Mouse (Mus musculus): ENCODE measurements around the gene Zfp800. TPM values are rescaled to one million over a fixed set of nuclear protein-coding genes. Genes with fewer than 3 reads are reported as not detected.
A peak's percentile ranks its signal among the peaks of the same experiment; 100 is the strongest.

Zfp800 gene
- total RNA-seq, 1 experiment: 7.8 TPM

DNA sequence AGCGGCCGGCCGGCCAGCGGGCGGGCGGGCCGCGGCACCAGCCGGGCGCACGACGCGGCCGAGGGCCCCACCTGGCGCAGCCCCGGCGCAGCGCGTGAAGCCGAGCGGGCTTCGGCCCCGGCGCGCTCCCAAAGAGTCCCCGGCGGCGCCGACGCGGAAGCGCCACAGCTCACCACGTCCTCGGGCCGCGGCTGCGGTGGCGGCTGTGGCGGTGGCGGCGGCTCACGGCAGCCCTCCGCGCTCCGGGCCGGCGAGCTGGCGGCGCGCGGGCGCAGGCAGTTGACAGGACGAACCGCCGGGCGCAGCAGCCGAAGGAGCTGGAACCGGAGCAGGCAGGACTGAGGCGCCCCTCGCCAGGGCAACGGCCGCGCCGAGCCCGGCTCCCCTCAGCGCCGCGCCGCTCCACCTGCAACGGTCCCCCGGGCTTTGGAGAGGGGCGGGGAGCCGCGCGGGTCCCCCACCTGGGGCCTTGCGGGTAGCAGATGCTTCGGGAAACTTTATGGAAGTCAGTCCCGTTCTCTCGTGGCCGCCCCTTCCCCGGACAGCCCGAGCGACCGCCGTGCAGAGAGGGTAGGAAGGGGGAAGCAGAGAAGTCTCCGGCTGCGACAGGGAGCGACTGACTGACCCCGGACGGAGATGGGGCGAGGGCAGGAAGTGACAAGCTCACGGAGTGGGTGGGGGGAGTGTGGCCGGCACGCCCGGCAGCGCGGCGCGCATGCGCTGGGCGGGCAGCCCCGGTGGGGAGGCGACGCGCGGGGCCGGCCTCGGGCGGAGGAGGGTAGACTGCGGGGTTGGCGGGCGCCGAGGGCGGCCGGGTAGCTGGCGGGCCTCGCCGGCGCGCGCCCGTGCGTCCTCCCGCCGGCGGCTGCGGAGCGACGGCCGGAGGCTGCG lies 136.3 kb downstream of the Zfp800 start:
- Histone ChIP-seq H3K36me3 (ENCODE audit: control insufficient read depth, insufficient read depth, low read length, poor library complexity, severe bottlenecking) (no peaks in the 10 kb centered on the region), H3K4me1 (ENCODE audit: control insufficient read depth in 2 of 2, insufficient read depth in 2 of 2, low read length in 2 of 2, poor library complexity in 1 of 2) (no peaks in the 10 kb centered on the region), H3K4me3 (ENCODE audit: insufficient read depth in 1 of 2, low read depth in 1 of 2, low read length in 2 of 2, poor library complexity in 1 of 2, severe bottlenecking in 1 of 2) (peak overlapping the region; percentile 81 to 94), H3K9ac (ENCODE audit: insufficient read depth, low read depth, low read length, poor library complexity, severe bottlenecking) (peak overlapping the region; percentile 75), H3K9me3 (ENCODE audit: control insufficient read depth, insufficient read depth, low read depth, low read length) (no peaks in the 10 kb centered on the region), H3K27ac (ENCODE audit: insufficient read depth, low read depth, low read length, poor library complexity, severe bottlenecking) (no peak overlapping the region)
- in situ Hi-C loops (cut with MboI; ENCODE audit: low sequenced_read_pairs in 2 of 2, unreplicated experiment in 2 of 2): no loop called here
- TF ChIP-seq MAFK (IDR thresholded peaks at IDR 0.05; ENCODE audit: insufficient read depth, low read depth, low read length): no peak
- TF ChIP-seq ZC3H11A (IDR thresholded peaks at IDR 0.05; ENCODE audit: borderline replicate concordance, low read depth, low read length): no peak
- TF ChIP-seq ZNF384 (IDR thresholded peaks at IDR 0.05; ENCODE audit: low read depth, low read length): no peak
- TF ChIP-seq HCFC1 (IDR thresholded peaks at IDR 0.05; ENCODE audit: borderline replicate concordance, insufficient read depth, low read length): 0 out of 2 replicates have a peak, but pooled peaks have one; percentile 16
- DNase-seq (ENCODE audit: low read depth, low spot score): peak; percentile 65

DNA sequence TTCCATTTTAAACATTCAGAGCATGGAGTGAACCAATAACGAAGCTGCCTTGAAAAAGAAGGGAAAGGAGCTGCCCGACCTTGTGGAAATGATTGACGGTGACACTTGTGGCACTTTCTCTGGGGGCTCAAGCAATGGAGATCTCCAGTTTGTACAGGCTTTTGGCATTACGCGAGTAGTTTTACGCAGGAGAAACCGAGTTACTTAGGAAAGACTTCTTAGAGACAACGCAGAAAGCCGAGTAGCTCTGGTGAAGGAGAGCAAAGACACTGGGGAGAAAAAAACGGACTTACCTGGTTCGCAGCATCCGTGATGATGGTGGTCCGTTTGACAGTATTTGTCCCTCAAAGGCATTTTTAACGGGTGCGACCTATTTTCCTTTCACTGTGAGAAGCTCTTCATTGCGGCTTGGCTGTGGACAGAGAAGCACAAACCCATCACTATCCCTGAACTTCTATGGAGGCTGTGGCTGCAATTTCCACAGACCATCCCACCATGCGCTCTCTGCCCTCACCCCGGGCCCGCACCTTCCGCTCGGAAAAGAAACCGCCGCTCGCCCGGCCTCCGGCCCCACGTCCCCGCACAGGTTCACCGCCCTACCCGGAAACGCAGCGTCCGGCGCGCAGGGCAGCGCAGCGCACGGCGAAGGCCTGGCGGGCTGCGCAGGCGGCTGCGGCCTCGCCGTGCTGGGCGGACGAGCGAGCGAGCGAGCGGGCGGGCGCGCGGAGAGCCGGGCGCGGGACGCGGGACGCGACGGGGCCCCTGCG lies 137.2 kb downstream of the Zfp800 start:
- in situ Hi-C loops (cut with MboI; ENCODE audit: low sequenced_read_pairs in 2 of 2, unreplicated experiment in 2 of 2): no loop called here
- peak overlapping the region; percentile 61 to 81 for H3K4me3 ChIP-seq (ENCODE audit: insufficient read depth in 1 of 2, low read depth in 1 of 2, low read length in 2 of 2, poor library complexity in 1 of 2, severe bottlenecking in 1 of 2)
- no peaks in the 10 kb centered on the region for H3K36me3 ChIP-seq (ENCODE audit: control insufficient read depth, insufficient read depth, low read length, poor library complexity, severe bottlenecking)
- H3K27ac ChIP-seq (ENCODE audit: insufficient read depth, low read depth, low read length, poor library complexity, severe bottlenecking): no peak overlapping the region
- peak overlapping the region; percentile 75 for H3K9ac ChIP-seq (ENCODE audit: insufficient read depth, low read depth, low read length, poor library complexity, severe bottlenecking)
- peak; percentile 21 for DNase-seq (ENCODE audit: low read depth, low spot score)
- no peaks in the 10 kb centered on the region for H3K9me3 ChIP-seq (ENCODE audit: control insufficient read depth, insufficient read depth, low read depth, low read length)
- no peaks in the 10 kb centered on the region for H3K4me1 ChIP-seq (ENCODE audit: control insufficient read depth in 2 of 2, insufficient read depth in 2 of 2, low read length in 2 of 2, poor library complexity in 1 of 2)
- no peak for TF ChIP-seq ZC3H11A (IDR thresholded peaks at IDR 0.05; ENCODE audit: borderline replicate concordance, low read depth, low read length)
- no peak for TF ChIP-seq ZNF384 (IDR thresholded peaks at IDR 0.05; ENCODE audit: low read depth, low read length)
- TF ChIP-seq MAFK (IDR thresholded peaks at IDR 0.05; ENCODE audit: insufficient read depth, low read depth, low read length): no peak
- TF ChIP-seq CHD2 (IDR thresholded peaks at IDR 0.05; ENCODE audit: low read depth, low read length): no peak
- no peak for TF ChIP-seq HCFC1 (IDR thresholded peaks at IDR 0.05; ENCODE audit: borderline replicate concordance, insufficient read depth, low read length)

DNA sequence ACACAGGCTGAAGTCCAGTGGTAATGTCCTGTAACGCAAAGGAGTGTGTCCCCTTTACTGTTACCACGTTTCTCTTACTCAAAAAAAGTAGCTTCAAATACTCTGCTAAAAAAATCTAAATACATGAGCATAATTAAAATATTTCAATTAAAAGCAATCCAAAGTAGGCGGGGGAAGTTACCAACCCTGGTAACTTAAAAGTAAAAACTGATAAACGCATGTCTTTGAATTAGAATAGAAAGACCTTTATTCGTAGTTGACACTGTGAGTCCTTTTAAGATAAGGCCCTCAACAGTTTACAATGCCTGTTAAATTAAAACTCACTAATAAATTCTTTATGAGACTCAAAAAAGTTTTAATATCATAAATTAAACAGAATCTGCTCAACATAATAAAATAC lies 138.1 kb downstream of the Zfp800 start:
- in situ Hi-C loops (cut with MboI; ENCODE audit: low sequenced_read_pairs in 2 of 2, unreplicated experiment in 2 of 2): no loop called here
- Histone ChIP-seq H3K9ac (ENCODE audit: insufficient read depth, low read depth, low read length, poor library complexity, severe bottlenecking) (no peak overlapping the region), H3K36me3 (ENCODE audit: control insufficient read depth, insufficient read depth, low read length, poor library complexity, severe bottlenecking) (no peaks in the 10 kb centered on the region), H3K27ac (ENCODE audit: insufficient read depth, low read depth, low read length, poor library complexity, severe bottlenecking) (no peak overlapping the region), H3K9me3 (ENCODE audit: control insufficient read depth, insufficient read depth, low read depth, low read length) (no peaks in the 10 kb centered on the region), H3K4me3 (ENCODE audit: insufficient read depth in 1 of 2, low read depth in 1 of 2, low read length in 2 of 2, poor library complexity in 1 of 2, severe bottlenecking in 1 of 2) (no peak overlapping the region; a peak in 1 of 4 replicates), H3K4me1 (ENCODE audit: control insufficient read depth in 2 of 2, insufficient read depth in 2 of 2, low read length in 2 of 2, poor library complexity in 1 of 2) (no peaks in the 10 kb centered on the region)
- no peak for DNase-seq (ENCODE audit: low read depth, low spot score)
- TF ChIP-seq MAFK (IDR thresholded peaks at IDR 0.05; ENCODE audit: insufficient read depth, low read depth, low read length) (no peak), CHD2 (IDR thresholded peaks at IDR 0.05; ENCODE audit: low read depth, low read length) (no peak), ZC3H11A (IDR thresholded peaks at IDR 0.05; ENCODE audit: borderline replicate concordance, low read depth, low read length) (no peak), HCFC1 (IDR thresholded peaks at IDR 0.05; ENCODE audit: borderline replicate concordance, insufficient read depth, low read length) (no peak), ZNF384 (IDR thresholded peaks at IDR 0.05; ENCODE audit: low read depth, low read length) (no peak)

DNA sequence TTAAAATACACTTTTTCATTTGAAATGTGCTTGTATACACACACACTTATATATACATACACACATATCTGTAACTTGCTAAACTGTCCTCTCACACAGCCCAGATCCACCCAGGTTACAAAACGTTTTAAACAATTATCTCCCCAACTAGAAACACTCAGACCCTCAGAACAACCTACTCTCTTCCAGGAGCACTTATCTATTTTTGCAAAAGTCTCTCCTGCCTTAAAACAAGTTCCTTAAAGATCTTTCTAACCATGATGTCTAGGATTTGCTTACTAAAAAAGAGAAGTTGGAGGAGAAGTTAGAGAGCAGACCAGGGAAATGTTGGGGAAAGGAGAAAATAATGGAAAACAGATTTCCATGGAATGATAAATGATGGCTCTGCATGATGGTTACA lies 139.4 kb downstream of the Zfp800 start:
- Histone ChIP-seq H3K9me3 (ENCODE audit: control insufficient read depth, insufficient read depth, low read depth, low read length) (no peaks in the 10 kb centered on the region), H3K9ac (ENCODE audit: insufficient read depth, low read depth, low read length, poor library complexity, severe bottlenecking) (no peak overlapping the region), H3K4me1 (ENCODE audit: control insufficient read depth in 2 of 2, insufficient read depth in 2 of 2, low read length in 2 of 2, poor library complexity in 1 of 2) (no peaks in the 10 kb centered on the region), H3K4me3 (ENCODE audit: insufficient read depth in 1 of 2, low read depth in 1 of 2, low read length in 2 of 2, poor library complexity in 1 of 2, severe bottlenecking in 1 of 2) (no peak overlapping the region), H3K27ac (ENCODE audit: insufficient read depth, low read depth, low read length, poor library complexity, severe bottlenecking) (no peak overlapping the region), H3K36me3 (ENCODE audit: control insufficient read depth, insufficient read depth, low read length, poor library complexity, severe bottlenecking) (no peaks in the 10 kb centered on the region)
- TF ChIP-seq MAFK (IDR thresholded peaks at IDR 0.05; ENCODE audit: insufficient read depth, low read depth, low read length) (no peak), ZC3H11A (IDR thresholded peaks at IDR 0.05; ENCODE audit: borderline replicate concordance, low read depth, low read length) (no peak), CHD2 (IDR thresholded peaks at IDR 0.05; ENCODE audit: low read depth, low read length) (no peak)
- in situ Hi-C loops (cut with MboI; ENCODE audit: low sequenced_read_pairs in 2 of 2, unreplicated experiment in 2 of 2): no loop called here
- DNase-seq (ENCODE audit: low read depth, low spot score): no peak
